In genomic region chr1:45760667-45761467, GRCm38 (mm10) we compare ENCODE assay signal across 11 mouse cellular contexts. TPM values are rescaled to one million over a fixed set of nuclear protein-coding genes. Genes with fewer than 3 reads are reported as not detected.
DNase-seq lines count a peak whose midpoint lies in the region; ATAC-seq and TF ChIP-seq lines count a peak whose summit lies in the region.
"Had no signal": no experiment of that assay in that cellular context is flagged by ENCODE, and none has a peak within 500 bp of the region (broad histone marks: within the 10 kb centered on the region; RNA-seq: fewer than 3 reads in every experiment).

No protein-coding gene starts in this region.

- no peak overlapping the region for H3K4me2 ChIP-seq in kidney, postnatal 0 days (ENCODE audit: low read length)
- H3K4me2 ChIP-seq in midbrain, embryonic 15.5 days: no peak overlapping the region

- no peak for TF ChIP-seq POLR2A in small intestine, adult 2 months (IDR thresholded peaks at IDR 0.05; ENCODE audit: low read depth, low read length)

- no peaks in the 10 kb centered on the region for H3K4me1 ChIP-seq in kidney, postnatal 0 days (replicated peaks; ENCODE audit: insufficient read depth, low read length)
- no peaks in the 10 kb centered on the region for H3K4me1 ChIP-seq in small intestine, adult 2 months (ENCODE audit: control insufficient read depth, insufficient read depth, insufficient read length, low read length)
- no peaks in the 10 kb centered on the region for H3K4me1 ChIP-seq in midbrain, embryonic 15.5 days

- H3K27me3 ChIP-seq in kidney, postnatal 0 days (ENCODE audit: insufficient read depth, low read length): no peaks in the 10 kb centered on the region
- no peaks in the 10 kb centered on the region for H3K27me3 ChIP-seq in small intestine, adult 2 months (ENCODE audit: control insufficient read depth, insufficient read depth, low read length)
- H3K27me3 ChIP-seq in midbrain, embryonic 15.5 days (replicated peaks): no peaks in the 10 kb centered on the region
- H3K27me3 ChIP-seq: liver, embryonic 15.5 days had no signal

- no peak for TF ChIP-seq CTCF in kidney, postnatal 0 days (IDR thresholded peaks at IDR 0.05; ENCODE audit: low read depth)
- no peak for TF ChIP-seq CTCF in small intestine, adult 2 months (IDR thresholded peaks at IDR 0.05; ENCODE audit: extremely low read depth, insufficient read length, insufficient replicate concordance, low read depth, low read length)

- no peak overlapping the region for H3K4me3 ChIP-seq in kidney, postnatal 0 days (replicated peaks; ENCODE audit: low read depth, low read length)
- H3K4me3 ChIP-seq in small intestine, adult 2 months (ENCODE audit: low read depth, low read length): no peak overlapping the region
- no peak overlapping the region for H3K4me3 ChIP-seq in midbrain, embryonic 15.5 days
- H3K4me3 ChIP-seq: liver, embryonic 15.5 days had no signal

- H3K36me3 ChIP-seq in kidney, postnatal 0 days (ENCODE audit: insufficient read depth, low read length): no peaks in the 10 kb centered on the region
- no peaks in the 10 kb centered on the region for H3K36me3 ChIP-seq in small intestine, adult 2 months (ENCODE audit: control insufficient read depth, insufficient read depth, low read length)
- no peaks in the 10 kb centered on the region for H3K36me3 ChIP-seq in midbrain, embryonic 15.5 days (replicated peaks)
- H3K36me3 ChIP-seq: liver, embryonic 15.5 days had no signal

- DNase-seq in kidney, postnatal 0 days (ENCODE audit: low spot score): peak; percentile 61
- no peak for DNase-seq in kidney, postnatal 10 days
- DNase-seq in embryo, embryonic 9.5 days (ENCODE audit: extremely low spot score): peak; percentile 15
- peak; percentile 46 for DNase-seq in forelimb bud, embryonic 11.5 days (ENCODE audit: low read depth, low spot score)
- no peak for DNase-seq in layer of hippocampus, postnatal 10 days (ENCODE audit: low spot score in 2 of 2)
- DNase-seq: cerebellum, postnatal 25 days; kidney, adult 8-10 months; thymus, postnatal 4 days had no signal

- no peaks in the 10 kb centered on the region for H3K9me3 ChIP-seq in kidney, postnatal 0 days (replicated peaks; ENCODE audit: low read length)
- H3K9me3 ChIP-seq in midbrain, embryonic 15.5 days: no peaks in the 10 kb centered on the region
- H3K9me3 ChIP-seq: liver, embryonic 15.5 days had no signal

- H3K9ac ChIP-seq in kidney, postnatal 0 days (ENCODE audit: low read depth, low read length): 0 out of 2 replicates have a peak overlapping the region, but pooled peaks have one; percentile 13
- H3K9ac ChIP-seq in midbrain, embryonic 15.5 days: no peak overlapping the region
- H3K9ac ChIP-seq: liver, embryonic 15.5 days had no signal

- ATAC-seq in kidney, postnatal 0 days (replicated peaks; ENCODE audit: low FRiP score, low read depth): no peak
- ATAC-seq in midbrain, embryonic 15.5 days (replicated peaks): no peak

- 30% methylated on average over 4 of the region's 4 CpGs for WGBS in kidney, postnatal 0 days
- WGBS in small intestine, adult 2 months: 34% methylated on average over 4 of the region's 4 CpGs
- whole genome bisulfite sequencing in midbrain, embryonic 15.5 days: 52% methylated on average over 4 of the region's 4 CpGs

- H3K27ac ChIP-seq in kidney, postnatal 0 days: peak overlapping the region; percentile 77
- H3K27ac ChIP-seq in small intestine, adult 2 months (ENCODE audit: insufficient read depth, low read depth, low read length): peak overlapping the region; percentile 28; the same call in 1 of the 2 replicates
- no peak overlapping the region for H3K27ac ChIP-seq in midbrain, embryonic 15.5 days
- H3K27ac ChIP-seq: liver, embryonic 15.5 days had no signal

RNA-seq across cellular contexts. Expression of gene Wdr75, which starts 34.1 kb away (rescaled TPM):
- polyA plus RNA-seq in kidney, postnatal 0 days (2015; fragmentation: Nextera tagmentation; extraction: Ambion mirVana): 55.7 and 58.1 TPM in 2 replicates
- polyA plus RNA-seq in small intestine, adult 2 months (2012; rRNA removed): 6.8 and 12.3 TPM in 2 replicates
- 10 to 100 TPM; 42.7 to 48.1 TPM for total RNA-seq in layer of hippocampus, postnatal 10 days (2021)
- 56.2 and 60.0 TPM in 2 replicates for polyA plus RNA-seq in midbrain, embryonic 15.5 days (2015; fragmentation: Nextera tagmentation; extraction: Ambion mirVana)

Comparison
In these comparisons a context has a peak if more than half of its experiments do, and no peak if none do; other contexts are left out.
1. DNase-seq: peak in kidney, postnatal 0 days (single experiment), embryo, embryonic 9.5 days (single experiment) and forelimb bud, embryonic 11.5 days (single experiment); none in kidney, postnatal 10 days (single experiment) and layer of hippocampus, postnatal 10 days (0 of 2).